Mouse (Mus musculus) neural tube, embryonic 10.5 days (tissue): Measurements from ENCODE around the gene Qrsl1.

ENCODE experiments used
- DNase-seq: peaks from one replicate; pipeline ENCODE4 v3.0.0-alpha.2; 2017; ENCODE audit warnings: low spot score; ENCODE audit errors: extremely low spot score

The Qrsl1 gene

DNA sequence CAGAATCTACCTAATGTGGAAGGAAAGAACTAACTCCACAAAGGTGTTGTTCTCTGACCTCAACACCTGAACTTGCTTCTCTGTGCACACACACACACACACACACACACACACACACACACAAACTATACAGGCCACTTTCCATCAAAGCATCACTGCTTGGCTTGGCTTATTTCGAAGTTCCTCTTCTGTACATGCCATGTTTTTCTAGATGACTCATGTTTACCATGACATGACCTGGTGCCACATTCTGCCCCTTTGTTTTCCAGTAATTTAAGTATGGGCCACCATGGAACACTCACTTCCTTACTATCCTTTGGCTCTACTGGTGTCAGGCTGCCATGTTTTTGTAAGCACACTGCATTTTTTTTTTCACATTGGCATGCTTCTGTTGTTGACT lies 30.1 kb downstream of the Qrsl1 start:
- no peak for DNase-seq

DNA sequence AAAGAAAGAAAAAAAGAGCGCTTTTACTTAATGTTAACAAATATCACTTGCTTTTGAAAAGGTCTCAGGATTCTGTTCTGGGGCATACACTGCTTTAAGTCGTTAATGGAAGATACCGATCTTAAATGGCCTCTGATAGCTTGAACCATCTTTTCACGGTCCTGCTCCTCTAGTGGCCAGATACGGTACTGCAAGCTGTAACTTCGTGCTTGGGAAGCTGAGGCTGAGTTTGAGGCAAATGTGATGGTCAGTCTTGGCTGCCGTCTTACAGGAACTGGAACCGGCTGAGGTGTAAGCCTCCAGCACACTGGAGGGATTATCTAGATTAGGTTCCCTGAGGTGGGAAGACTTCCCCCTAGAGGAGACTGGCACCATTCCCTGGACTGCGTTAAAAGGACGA lies 30.8 kb downstream of the Qrsl1 start:
- DNase-seq = peak; percentile 47

DNA sequence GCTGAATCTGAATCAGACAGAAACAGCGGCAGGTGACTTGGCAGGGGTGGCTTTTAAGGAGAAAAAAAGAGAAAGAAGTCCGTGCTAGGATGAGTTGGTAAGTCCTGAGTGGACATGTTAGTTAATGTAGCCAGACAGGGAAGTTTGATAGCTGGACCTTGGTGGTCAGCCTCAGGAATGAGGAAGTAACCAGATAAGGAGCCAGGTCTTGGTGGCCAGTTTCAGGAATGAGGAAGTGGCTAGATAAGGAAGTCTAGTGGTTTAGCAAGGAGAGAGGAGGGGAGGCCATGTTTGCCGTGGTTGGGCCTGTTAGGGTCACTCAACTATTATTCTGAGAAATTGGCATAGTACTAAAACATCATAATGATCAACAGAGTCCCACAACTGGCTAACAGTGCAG lies 45.2 kb downstream of the Qrsl1 start:
- DNase-seq = no peak

DNA sequence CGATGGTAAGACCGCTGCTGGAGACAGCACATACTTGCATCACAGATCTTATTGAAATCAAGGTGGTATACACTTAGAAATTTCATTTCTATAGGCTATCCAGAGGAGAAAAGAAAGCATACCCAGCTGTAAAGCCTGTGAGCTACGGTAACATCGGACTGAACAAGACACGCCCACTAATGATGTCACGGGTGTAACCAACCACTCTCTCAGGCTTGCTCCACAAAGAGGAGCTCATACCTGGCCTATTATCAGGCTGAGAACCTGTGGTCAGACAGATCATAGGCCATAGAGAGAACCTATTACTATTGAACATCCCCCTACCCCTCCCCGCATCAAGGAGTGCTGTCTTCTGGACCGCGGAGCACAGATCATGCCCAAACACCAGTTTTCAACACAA lies 45.6 kb downstream of the Qrsl1 start:
- DNase-seq = no peak

DNA sequence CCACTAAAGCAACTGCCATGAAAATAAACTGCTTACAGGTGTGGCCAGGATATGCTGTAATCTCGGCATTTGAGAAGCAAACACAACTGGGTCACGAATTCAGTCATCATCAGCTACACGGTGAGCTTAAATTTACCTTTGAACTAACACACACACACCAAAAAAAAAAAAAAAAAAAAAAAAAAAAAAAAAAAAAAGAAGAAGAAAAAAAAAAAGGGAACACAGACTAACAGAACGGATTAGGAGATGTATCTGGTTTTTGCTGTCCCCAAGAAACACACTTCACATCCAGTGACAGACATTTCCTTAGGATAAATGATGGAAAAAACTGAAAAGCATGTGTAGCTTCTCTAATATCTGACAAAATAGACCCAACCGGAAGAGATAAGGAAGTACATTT lies 49.6 kb downstream of the Qrsl1 start:
- DNase-seq = no peak

DNA sequence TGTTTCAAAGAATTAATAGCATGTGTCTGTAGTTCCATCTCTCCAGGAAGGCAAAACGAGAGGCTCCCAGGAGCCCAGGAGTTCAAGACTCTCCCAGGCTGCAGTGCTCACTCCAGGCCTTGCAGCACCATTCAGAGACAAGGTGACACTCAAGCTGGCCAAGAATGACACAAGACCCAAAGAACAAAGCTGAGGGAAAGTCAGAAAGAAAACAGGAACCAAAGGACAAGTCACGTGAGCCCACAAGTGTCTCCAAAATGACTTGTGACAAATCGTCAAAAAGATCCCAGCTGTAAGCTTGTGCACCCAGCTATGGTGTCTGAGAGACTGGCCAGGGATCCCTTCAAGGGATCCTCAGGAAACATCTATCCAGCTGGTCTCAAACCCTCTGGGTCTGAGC lies 52.1 kb downstream of the Qrsl1 start:
- DNase-seq = no peak

DNA sequence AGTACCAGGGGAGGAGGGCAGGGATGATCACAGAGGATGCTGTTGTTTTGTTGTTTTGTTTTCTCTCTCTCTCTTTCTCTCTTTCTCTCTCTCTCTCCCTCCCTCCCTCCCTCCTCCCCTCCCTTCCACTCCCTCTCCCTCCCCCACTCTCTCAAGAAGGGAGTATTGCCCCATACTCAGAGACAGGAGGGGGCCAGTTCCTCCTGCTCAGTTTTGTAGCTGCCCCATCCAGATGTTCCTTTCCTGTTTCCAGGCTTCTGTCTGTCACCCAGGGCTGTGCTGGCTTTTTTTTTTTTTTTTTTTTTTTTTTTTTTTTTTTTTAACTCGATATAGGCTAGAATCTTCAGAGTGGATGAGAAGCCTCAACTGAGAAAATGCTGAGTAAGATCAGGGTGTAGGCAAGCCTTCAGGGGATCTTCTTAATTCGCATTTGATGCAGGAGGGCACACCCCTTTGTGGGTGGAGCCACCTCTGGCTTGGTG lies 55.4 kb downstream of the Qrsl1 start:
- DNase-seq = no peak

DNA sequence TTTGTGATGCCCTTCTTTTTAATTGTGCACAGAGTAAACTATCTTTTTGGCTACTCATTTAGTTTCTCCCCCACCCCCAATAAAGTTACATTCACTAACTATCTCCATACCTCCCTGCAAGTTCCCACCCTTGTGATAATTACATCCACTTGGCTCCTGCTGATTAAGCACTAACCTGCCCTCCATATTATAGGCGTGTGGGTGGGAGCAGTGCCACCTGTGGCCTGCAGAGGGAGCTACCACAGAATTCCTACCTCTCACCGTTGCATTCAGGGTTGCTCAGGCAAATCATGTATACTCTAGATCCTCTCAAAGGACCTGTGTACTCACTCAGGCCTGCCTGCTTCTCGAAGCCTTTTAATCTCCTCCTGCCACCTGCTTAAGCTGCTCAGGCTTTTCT lies 56.1 kb downstream of the Qrsl1 start:
- DNase-seq = no peak

DNA sequence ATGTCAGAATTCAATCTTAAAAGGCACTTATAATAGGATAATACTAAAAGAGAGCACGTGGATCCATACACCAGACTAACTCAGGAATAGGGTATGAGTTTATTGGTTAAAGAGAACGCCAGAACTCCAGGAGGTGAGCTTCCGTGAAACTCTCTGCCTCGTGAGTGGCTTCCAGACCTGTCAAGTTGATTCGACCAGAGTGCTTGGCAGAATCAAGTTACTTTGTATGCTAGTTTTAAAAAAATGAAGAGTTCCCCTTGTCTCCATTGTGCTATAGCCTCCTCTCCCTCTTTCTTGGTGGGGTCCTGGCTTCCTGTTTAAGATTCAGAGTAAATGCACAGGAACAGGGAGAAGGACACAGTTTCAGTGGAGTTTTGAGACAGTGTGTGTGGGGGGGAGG lies 60.1 kb downstream of the Qrsl1 start:
- no peak for DNase-seq

DNA sequence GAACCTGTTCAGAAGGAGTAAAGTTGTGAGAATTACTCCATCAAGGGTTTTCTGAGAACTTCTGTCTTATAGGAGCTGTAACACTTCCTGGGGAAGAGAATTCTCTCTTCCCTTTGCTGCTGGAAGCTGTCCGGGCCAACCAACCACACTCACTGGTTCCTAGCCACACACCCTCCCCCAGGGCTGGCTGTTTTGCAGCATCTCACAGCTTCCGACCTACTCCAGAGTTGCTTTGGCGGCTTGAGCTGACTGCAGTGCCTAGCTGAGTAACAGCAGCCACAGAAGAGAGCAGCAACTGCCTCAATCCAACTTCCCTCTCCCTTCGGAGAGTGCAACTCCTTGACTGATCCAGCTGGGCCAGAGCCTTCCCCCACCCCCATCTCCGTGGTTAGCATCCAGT lies 68.7 kb downstream of the Qrsl1 start:
- DNase-seq = no peak

DNA sequence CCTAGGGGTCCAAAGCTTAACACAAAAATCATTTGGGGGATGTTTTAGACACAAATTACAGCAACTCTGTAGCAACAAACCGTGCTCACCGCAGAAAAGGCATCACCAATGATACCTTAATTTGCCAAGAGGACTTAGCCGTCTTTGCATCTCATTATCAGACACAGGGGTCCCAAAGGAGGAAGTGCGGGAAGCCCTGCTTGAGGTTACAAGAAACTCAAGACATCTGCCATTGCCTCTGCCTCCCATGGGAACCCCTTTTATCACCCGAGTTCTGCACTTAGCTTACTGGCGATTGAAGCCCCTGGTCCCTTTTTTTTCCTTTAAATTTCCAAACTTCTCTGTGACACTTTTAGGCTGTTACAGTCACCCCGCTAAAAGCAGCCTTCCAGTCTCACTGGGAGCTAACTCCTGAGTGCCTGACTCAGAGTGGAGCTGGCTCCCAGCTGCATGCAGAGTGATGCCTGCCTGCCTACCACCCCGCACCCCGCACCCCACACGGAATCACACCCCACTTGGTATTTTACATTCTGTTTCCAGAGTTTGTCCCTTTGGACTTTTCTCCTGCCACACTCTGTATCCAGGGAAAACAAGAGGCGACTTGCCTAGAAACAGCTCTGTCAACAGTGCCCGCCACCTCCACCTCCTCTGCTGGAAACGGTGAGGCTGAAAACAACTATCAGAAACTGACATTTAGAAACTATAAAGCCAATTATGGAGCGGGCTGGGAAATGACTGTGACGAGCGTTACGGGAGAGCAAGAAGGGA lies 71.1 kb downstream of the Qrsl1 start:
- DNase-seq = no peak

DNA sequence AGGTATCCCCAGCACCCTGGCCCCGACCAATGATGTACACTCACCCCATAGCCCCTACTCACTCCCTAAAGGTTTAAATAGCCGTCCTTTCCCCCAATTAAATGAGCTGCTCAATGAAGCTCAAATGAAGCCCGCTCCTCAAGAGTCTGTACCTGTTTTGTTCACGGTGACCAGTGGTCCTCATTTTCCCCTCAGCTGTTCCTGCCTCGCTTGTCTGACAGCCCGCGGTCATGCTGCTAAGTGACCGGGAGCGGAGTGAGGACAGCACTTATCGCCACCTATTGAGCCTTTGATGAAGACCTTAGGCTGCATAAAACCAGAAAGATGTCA lies 72.9 kb downstream of the Qrsl1 start:
- DNase-seq = no peak

DNA sequence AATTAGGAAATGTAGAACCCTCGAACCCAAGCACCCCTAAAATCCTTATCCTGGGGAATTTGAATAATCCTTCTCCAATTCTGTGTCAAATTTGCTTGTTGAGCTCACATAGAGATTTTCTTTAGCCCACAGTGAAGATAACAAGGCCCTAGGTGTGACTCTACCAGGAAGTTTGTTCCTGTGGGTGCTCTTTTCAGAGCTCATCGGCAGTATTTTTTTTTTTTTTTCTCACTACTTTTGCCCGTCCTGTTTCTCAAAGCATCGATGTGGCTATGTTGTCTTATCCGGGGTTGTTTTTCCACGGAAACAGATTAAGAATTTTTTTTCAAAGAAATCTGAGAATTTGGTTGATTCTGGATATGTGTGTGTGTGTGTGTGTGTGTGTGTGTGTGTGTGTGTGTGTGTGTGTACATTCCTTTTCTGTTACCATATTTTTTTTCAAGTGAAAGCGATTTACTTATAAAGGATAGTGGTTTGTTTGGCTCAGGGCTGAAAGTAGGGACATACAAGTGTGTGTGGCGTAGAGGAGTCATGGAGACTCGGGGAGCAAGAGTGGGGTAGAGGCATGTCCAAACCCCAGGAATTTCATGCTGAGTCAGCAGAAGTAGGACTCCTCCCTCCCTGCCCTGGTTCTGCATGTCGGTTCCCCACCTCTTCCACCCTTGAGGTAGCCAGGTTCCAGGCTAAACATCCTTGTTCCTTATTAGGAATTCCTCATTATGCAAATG lies 73.4 kb downstream of the Qrsl1 start:
- DNase-seq = no peak

DNA sequence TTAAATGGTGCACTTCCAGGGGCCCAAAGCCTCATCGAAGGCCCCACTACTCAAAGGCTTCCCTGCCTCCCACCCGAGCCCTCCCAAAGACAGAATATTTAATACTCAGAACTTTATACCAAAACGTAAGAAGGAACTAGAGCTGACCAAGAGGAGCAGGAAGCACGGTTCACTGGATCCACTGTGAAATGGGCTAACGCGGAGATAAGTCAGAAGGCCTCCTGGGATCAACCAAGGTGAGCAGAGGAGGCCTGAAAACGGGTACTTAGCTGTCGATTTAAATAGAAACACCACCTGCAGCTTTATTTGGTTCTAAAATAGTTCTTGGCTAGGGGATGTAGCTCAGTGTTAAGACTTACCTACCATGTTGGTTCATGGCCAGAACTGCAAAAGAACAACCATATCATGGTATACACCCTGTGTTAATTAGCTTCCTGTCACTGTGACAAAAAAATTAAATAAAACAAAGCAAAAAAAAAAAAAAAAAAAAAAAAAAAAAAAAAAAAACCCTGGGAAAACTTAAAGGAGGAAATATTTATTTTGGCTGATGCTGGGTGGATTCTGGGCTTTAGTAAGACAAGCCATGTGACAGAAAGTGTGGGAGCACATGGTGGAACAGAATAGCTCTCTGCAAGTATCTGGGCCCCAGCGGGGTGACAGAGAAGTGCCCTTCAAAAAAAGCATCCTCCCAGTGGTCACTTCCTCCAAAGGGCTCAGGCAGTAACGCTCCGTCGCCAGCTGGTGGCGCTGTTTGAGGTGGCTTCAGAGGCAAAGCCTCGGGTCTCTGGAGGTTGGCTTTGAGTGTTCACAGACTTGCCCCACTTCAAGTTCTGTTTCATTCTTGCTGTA lies 74.5 kb downstream of the Qrsl1 start:
- DNase-seq = no peak

DNA sequence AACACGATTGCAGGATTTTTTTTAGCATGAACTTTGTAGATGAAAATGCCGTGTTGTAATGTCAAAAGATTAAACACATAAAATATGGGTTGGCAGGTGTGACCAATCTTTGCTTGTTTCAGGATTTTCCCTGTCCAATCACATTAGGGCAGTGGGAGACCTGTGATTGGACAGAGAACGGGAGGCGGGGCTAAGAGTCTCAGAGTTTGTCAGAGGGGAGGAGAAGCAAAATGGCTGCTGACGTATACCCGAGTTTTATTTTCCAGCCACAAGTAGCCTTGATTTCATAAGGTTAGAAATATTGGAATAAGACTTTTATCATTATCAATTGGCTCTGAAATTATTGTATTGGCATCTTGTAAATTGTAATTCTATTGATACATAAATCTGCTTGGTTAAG lies 75.8 kb downstream of the Qrsl1 start:
- no peak for DNase-seq

DNA sequence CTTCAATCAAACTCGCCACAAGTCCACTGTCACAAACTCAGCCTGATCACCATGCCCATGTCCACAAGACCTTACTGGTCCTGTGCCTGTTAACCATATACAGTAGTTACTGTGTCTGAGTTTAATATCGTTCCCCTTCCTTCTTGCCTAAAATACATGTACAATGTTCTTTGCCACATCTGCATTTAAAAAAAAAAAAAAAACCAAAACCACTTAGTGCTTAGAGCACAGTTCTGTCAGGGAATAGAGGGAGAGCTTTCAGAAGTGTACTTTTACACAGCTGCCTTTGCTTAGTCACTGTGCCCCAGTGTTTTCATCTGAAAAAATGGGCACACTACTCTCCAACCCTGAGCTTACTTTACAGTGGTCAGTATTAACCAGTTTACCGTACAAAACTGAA lies 76.8 kb downstream of the Qrsl1 start:
- no peak for DNase-seq
